Mouse (Mus musculus) intestine, embryonic 14.5 days (tissue): ENCODE results near the gene Ptpn13. TPM values are rescaled to one million over a fixed set of nuclear protein-coding genes. Genes with fewer than 3 reads are reported as not detected.

Experiments
- ATAC-seq: fragments of 200-750 bp; cut with Nextera tagmentation; replicated peaks from 2 replicates; pipeline ENCODE4 v1.8.0; 2017; ENCODE audit warnings: low read depth, moderate number of reproducible peaks, moderate TSS enrichment, moderate library complexity; ENCODE audit not compliant: low FRiP score, low TSS enrichment
- DNase-seq: peaks from one replicate; pipeline ENCODE4 v3.0.0-alpha.2; 2018; ENCODE audit warnings: low spot score
- H3K27ac ChIP-seq: fragments of 300-500 bp; sonication (generic); 2 replicates; pipeline ENCODE4 v1.5.1; 2014; ENCODE audit warnings: low read depth, mild to moderate bottlenecking, control low read depth
- H3K27me3 ChIP-seq: fragments of 300-500 bp; sonication (generic); replicated peaks from 2 replicates; pipeline ENCODE4 v1.6.1; 2014; ENCODE audit warnings: low read length, control low read depth; ENCODE audit not compliant: control insufficient read depth, insufficient read depth
- H3K36me3 ChIP-seq: fragments of 300-500 bp; sonication (generic); 2 replicates; pipeline ENCODE4 v1.6.1; 2014; ENCODE audit warnings: low read length, control low read depth; ENCODE audit not compliant: control insufficient read depth, insufficient read depth
- H3K4me1 ChIP-seq: fragments of 300-500 bp; sonication (generic); replicated peaks from 2 replicates; pipeline ENCODE4 v1.6.1; 2014; ENCODE audit warnings: low read length, control low read depth, mixed read lengths; ENCODE audit not compliant: control insufficient read depth, insufficient read depth
- H3K4me2 ChIP-seq: fragments of 300-500 bp; sonication (generic); 2 replicates; pipeline ENCODE4 v1.6.1; 2014; ENCODE audit warnings: low read length
- H3K4me3 ChIP-seq: fragments of 300-500 bp; sonication (generic); 2 replicates; pipeline ENCODE4 v1.5.1; 2014; ENCODE audit warnings: low read depth, low read length, control low read depth, mixed read lengths
- H3K9ac ChIP-seq: fragments of 300-500 bp; sonication (generic); 2 replicates; pipeline ENCODE4 v1.6.1; 2014; ENCODE audit warnings: mild to moderate bottlenecking, low read length
- H3K9me3 ChIP-seq: fragments of 300-500 bp; sonication (generic); 2 replicates; pipeline ENCODE4 v1.6.1; 2016; ENCODE audit warnings: low read length, control low read depth; ENCODE audit not compliant: control insufficient read depth
- WGBS: fragments of 180-500 bp; shearing (Covaris S2); extraction: QIAGEN DNeasy Blood & Tissue Kit; methylation state at CpG from one replicate; pipeline ENCODE4 v1.1.7; 2014; 5-methylcytosine and 5-hydroxymethylcytosine counted together
- polyA plus RNA-seq: library from polyadenylated mRNA; unstranded; fragments of >200 nt; fragmentation: Nextera tagmentation; extraction: Ambion mirVana; gene quantifications from 2 replicates; pipeline ENCODE4 v1.2.1, GENCODE M21; 2014

Gene Ptpn13
- polyA plus RNA-seq, 1 experiment from 2014 or later = 10.1 TPM

GRCm38 (mm10) chr5:103389415-103389814 lies 35.6 kb upstream of the Ptpn13 start:
- H3K4me1 ChIP-seq = peaks cover 7% of the 10 kb centered on the region
- H3K9me3 ChIP-seq = no peaks in the 10 kb centered on the region
- ATAC-seq (no peak), DNase-seq (no peak)
- H3K36me3 ChIP-seq = no peaks in the 10 kb centered on the region
- no peaks in the 10 kb centered on the region for H3K27me3 ChIP-seq
- H3K4me2 ChIP-seq = no peak overlapping the region
- no peak overlapping the region for H3K9ac ChIP-seq
- H3K27ac ChIP-seq = no peak overlapping the region
- 86% methylated on average over 5 of the region's 5 CpGs for WGBS
- H3K4me3 ChIP-seq = no peak overlapping the region

- Histone ChIP-seq H3K27ac (no peak overlapping the region), H3K4me1 (no peaks in the 10 kb centered on the region; the same call in none of the 2 replicates), H3K4me3 (no peak overlapping the region), H3K4me2 (no peak overlapping the region), H3K9me3 (no peaks in the 10 kb centered on the region), H3K9ac (no peak overlapping the region), H3K36me3 (no peaks in the 10 kb centered on the region), H3K27me3 (no peaks in the 10 kb centered on the region)
- ATAC-seq (no peak), DNase-seq (no peak)
- 9% methylated on average over 4 of the region's 4 CpGs for WGBS
These were observed 31.8 kb upstream of the Ptpn13 start for GRCm38 (mm10) chr5:103393220-103393619.

- H3K9me3 ChIP-seq = no peaks in the 10 kb centered on the region
- H3K4me1 ChIP-seq = no peaks in the 10 kb centered on the region; the same call in none of the 2 replicates
- H3K9ac ChIP-seq = no peak overlapping the region
- no peak overlapping the region for H3K4me2 ChIP-seq
- 59% methylated on average over 16 of the region's 16 CpGs for WGBS
- no peak for DNase-seq
- no peak overlapping the region for H3K27ac ChIP-seq
- H3K27me3 ChIP-seq = no peaks in the 10 kb centered on the region
- no peak overlapping the region for H3K4me3 ChIP-seq
- no peaks in the 10 kb centered on the region for H3K36me3 ChIP-seq
- no peak for ATAC-seq
These were observed 31.2 kb upstream of the Ptpn13 start for GRCm38 (mm10) chr5:103393752-103394151.

- Histone ChIP-seq H3K27me3 (no peaks in the 10 kb centered on the region), H3K9ac (no peak overlapping the region), H3K4me2 (no peak overlapping the region), H3K4me3 (no peak overlapping the region), H3K4me1 (no peaks in the 10 kb centered on the region; the same call in none of the 2 replicates), H3K36me3 (no peaks in the 10 kb centered on the region), H3K9me3 (no peaks in the 10 kb centered on the region), H3K27ac (no peak overlapping the region)
- ATAC-seq = no peak
- 90% methylated on average over 5 of the region's 5 CpGs for WGBS
- no peak for DNase-seq
These were observed 29.3 kb upstream of the Ptpn13 start for GRCm38 (mm10) chr5:103395683-103396082.

GRCm38 (mm10) chr5:103397429-103397828 lies 27.6 kb upstream of the Ptpn13 start:
- no peaks in the 10 kb centered on the region; the same call in none of the 2 replicates for H3K4me1 ChIP-seq
- no peaks in the 10 kb centered on the region for H3K9me3 ChIP-seq
- H3K27me3 ChIP-seq = no peaks in the 10 kb centered on the region
- DNase-seq (no peak), ATAC-seq (no peak)
- H3K4me2 ChIP-seq = no peak overlapping the region
- 62% methylated on average over 4 of the region's 4 CpGs for WGBS
- no peak overlapping the region for H3K27ac ChIP-seq
- H3K9ac ChIP-seq = no peak overlapping the region
- no peaks in the 10 kb centered on the region for H3K36me3 ChIP-seq
- H3K4me3 ChIP-seq = no peak overlapping the region

GRCm38 (mm10) chr5:103404213-103404968 lies 20.6 kb upstream of the Ptpn13 start:
- Histone ChIP-seq H3K9me3 (no peaks in the 10 kb centered on the region), H3K9ac (no peak overlapping the region), H3K27me3 (no peaks in the 10 kb centered on the region), H3K36me3 (no peaks in the 10 kb centered on the region), H3K4me2 (no peak overlapping the region), H3K4me1 (no peaks in the 10 kb centered on the region), H3K27ac (no peak overlapping the region), H3K4me3 (no peak overlapping the region)
- DNase-seq (no peak), ATAC-seq (no peak)
- WGBS = 63% methylated on average over 12 of the region's 12 CpGs

GRCm38 (mm10) chr5:103405921-103406320 lies 19.1 kb upstream of the Ptpn13 start:
- H3K4me1 ChIP-seq = no peaks in the 10 kb centered on the region
- DNase-seq (no peak), ATAC-seq (no peak)
- H3K27ac ChIP-seq = no peak overlapping the region
- no peak overlapping the region for H3K4me2 ChIP-seq
- H3K36me3 ChIP-seq = no peaks in the 10 kb centered on the region
- no peak overlapping the region for H3K4me3 ChIP-seq
- 46% methylated on average over 2 of the region's 2 CpGs for WGBS
- H3K27me3 ChIP-seq = no peaks in the 10 kb centered on the region
- no peaks in the 10 kb centered on the region for H3K9me3 ChIP-seq
- no peak overlapping the region for H3K9ac ChIP-seq

- 69% methylated on average over 10 of the region's 10 CpGs for WGBS
- DNase-seq (no peak), ATAC-seq (no peak)
These were observed 12.8 kb upstream of the Ptpn13 start for GRCm38 (mm10) chr5:103412020-103412747.

More at GRCm38 (mm10) chr5:103412020-103412747, 12.8 kb upstream of the Ptpn13 start:
- no peak overlapping the region for H3K27ac ChIP-seq
- no peak overlapping the region for H3K4me2 ChIP-seq
- no peaks in the 10 kb centered on the region for H3K9me3 ChIP-seq
- H3K36me3 ChIP-seq = no peaks in the 10 kb centered on the region
- H3K4me3 ChIP-seq = no peak overlapping the region
- H3K4me1 ChIP-seq = 0 out of 2 replicates have a peak, but pooled peaks cover 3% of the 10 kb centered on the region
- no peak overlapping the region for H3K9ac ChIP-seq
- H3K27me3 ChIP-seq = no peaks in the 10 kb centered on the region
